Mouse (Mus musculus): Measurements from ENCODE around the gene Dnajc12. TPM values are rescaled to one million over a fixed set of nuclear protein-coding genes. Genes with fewer than 3 reads are reported as not detected.
"Not testable (repeated sequence)": the region's sequence is repeated elsewhere in the genome, so short reads cannot be mapped to it uniquely, and the experiment has no call there.

Dnajc12 gene
- total RNA-seq, 2 experiments from 2014 or later, result 9.9 to 11.5 TPM

DNA sequence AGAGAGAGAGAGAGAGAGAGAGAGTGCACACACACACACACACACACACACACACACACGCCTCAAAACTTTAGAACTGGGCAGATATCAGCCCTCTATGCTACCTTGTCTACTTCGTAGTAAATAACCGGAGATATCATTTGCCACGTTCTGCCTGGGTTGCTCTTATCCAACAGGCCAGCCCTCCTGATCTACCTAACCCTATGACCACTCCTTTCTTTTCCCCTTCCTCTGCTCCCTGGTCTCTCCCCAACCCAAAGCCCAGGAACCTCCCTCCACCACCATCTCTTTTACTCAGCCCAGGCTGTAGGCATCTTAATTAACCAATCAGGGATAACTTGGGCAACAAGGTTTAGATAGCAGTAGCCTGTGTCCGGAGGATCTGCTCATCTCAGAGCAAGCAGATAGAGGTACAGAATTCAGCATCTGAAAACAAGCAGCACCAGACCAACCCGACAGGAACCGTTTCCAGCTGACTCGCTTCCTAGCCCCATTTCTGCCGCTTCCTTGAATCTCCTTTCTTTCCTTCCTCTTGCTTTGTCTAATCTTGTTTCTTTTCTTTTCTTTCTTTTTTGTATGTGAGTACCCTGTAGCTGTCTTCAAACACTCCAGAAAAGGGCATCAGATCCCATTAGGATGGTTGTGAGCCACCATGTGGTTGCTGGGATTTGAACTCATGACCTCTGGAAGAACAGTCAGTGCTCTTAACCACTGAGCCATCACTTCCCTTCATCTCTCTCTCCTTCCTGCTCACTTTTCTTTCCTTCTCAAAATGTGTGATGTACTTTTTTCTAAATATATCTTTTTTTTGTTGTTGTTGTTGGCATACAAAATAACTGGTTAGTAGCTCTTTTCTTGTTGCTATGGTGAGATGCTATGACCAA, 41.6 kb downstream of the Dnajc12 start:
- no peak for DNase-seq
- intact Hi-C loops (cut with DNase I; ENCODE audit: low total_unique reads), result loop anchor here (10.0 kb wide), 1 partner anchor 271 kb away; no protein-coding TSS in a partner anchor

DNA sequence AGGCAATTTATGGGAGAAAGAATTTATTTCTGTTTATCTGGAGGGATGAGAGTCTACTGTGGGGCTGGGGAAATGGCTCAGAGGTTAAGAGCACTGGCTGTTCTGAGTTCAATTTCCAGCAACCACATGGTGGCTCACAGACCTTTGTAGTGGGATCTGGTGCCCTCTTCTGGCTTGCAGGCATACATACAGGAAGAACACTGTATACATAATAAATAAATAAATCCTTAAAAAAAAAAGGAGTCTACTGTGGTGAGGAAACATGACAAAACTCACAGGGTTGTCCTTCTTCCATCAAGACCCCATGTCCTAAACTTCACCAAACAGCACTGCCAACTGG, 42.2 kb downstream of the Dnajc12 start:
- intact Hi-C loops (cut with DNase I; ENCODE audit: low total_unique reads), result loop anchor here (10.0 kb wide), 1 partner anchor 270 kb away; no protein-coding TSS in a partner anchor
- no peak for DNase-seq

DNA sequence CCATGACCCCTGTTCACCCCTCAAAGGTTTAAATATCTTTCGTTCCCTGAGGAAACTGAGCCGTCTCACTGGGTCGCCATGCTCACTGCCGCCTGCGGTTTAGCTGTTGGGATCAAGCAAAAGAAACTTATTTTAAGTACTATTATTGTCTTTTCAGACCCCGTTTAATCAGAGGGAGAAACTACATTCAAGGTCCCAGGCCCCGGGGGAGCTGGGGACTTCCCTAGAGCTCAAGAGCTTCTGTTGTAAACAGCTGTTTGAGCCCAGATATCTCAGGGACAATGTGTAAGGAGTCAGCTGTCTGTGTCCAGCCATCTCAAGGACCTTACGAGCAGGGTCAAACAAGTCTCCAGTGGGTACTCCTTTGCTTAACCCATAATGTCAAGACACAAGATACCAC, 44.9 kb downstream of the Dnajc12 start:
- intact Hi-C loops (cut with DNase I; ENCODE audit: low total_unique reads), result loop anchor here (10.0 kb wide), 1 partner anchor 268 kb away; no protein-coding TSS in a partner anchor
- no peak for DNase-seq

DNA sequence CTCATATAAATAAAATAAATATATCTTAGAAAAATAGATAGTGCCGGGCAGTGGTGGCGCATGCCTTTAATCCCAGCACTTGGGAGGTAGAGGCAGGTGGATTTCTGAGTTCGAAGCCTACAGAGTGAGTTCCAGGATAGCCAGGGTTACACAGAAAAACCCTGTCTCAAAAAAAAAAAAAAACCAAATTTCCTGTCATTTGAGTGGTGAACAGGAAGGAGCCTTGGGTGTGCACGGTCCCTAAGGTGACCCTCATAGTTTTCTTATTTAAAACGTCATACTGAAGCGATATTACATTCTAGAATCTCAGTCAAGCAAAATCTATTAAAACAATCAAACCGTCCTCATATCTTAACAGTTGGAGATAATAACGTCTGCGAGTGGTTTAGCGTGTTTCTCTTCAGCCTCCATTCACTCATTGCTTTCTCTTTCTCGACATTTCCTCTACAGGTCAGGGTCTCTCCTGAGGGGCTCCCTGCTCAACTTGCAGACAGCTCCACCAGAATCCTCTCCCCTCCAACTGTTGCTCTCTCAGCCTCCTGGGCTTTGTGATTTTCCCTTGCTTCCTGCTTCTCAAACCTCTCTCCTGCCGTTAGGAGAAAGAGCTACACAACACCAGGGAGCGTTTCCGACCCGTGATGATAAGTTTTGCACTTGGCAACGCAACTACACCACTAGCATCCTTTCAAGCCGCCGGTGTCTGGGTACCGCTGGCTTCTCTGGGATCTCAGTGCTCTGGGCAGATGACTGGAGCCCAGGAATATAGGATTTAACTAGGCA, 46.2 kb downstream of the Dnajc12 start:
- intact Hi-C loops (cut with DNase I; ENCODE audit: low total_unique reads), result loop anchor here (10.0 kb wide), 1 partner anchor 266 kb away; no protein-coding TSS in a partner anchor
- DNase-seq, result peak; percentile 12

DNA sequence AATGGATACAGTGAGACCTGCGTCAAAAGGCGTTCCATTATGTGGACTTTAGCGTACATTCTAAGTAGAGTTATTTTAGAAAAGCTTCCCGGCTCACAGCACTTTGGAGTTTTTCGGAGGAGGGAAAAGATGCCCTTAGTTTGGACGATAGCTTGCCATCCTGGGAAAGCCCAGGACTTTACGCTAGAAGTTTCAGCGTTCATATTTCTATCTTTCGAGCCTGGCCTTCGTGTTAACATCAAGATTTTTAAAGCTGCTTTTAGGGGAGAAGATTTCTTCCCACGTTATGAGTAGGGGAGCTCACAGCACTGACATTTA, 46.7 kb downstream of the Dnajc12 start:
- intact Hi-C loops (cut with DNase I; ENCODE audit: low total_unique reads), result loop anchor here (10.0 kb wide), 1 partner anchor 266 kb away; no protein-coding TSS in a partner anchor
- no peak for DNase-seq

DNA sequence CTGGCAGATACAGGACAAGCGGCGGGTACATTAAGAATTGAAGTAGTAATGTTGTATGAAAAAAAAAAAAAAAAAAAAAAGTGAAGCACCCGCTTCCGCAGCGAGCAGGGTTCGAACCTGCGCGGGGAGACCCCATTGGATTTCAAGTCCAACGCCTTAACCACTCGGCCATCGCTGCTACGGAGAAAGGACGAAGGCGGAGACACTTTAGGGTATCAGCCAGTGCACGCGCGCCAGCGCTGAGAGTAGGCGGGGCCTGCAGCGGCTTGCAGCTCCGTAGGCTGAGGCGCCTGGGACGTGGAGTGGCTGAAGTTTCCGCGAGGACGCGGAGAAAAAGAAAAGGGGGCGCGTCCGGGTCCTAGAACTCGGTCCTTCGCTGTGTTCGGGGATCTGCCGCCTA, 47.1 kb downstream of the Dnajc12 start:
- peak; percentile 95 for DNase-seq
- intact Hi-C loops (cut with DNase I; ENCODE audit: low total_unique reads), result loop anchor here (10.0 kb wide), 1 partner anchor 265 kb away; no protein-coding TSS in a partner anchor

DNA sequence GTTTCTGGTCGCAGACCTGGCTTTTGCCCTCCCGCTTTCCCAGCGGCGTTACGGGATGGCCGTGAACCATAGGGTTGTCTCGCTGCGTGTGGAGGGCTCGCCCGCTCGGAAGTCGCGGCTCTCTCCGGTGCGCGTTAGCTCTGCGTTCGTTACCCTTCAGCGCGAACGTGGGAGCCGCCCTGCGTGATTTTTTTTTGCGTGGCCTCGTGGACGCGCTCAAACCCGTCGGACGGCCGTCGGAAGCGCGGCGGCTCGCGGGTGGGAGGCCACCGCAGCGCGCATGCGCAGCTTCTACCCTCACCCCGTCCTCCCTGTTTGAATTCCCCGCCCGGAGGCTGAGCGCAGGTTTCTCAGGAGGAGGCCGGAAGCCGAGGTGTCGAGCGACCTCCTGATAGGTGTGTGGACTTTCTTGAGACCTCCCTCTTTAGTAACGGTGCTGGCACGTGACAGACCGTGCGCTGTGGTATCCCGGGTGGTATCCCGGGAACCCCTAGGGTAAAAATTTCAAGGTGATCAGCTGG, 47.6 kb downstream of the Dnajc12 start, which contains the start of gene Ctnna3:
Ctnna3 (plus strand) TSS at position 314 of the 521 bp plus-strand sequence.
- intact Hi-C loops (cut with DNase I; ENCODE audit: low total_unique reads), result loop anchor here (10.0 kb wide), 1 partner anchor 265 kb away; no protein-coding TSS in a partner anchor
- peak; percentile 87 for DNase-seq

DNA sequence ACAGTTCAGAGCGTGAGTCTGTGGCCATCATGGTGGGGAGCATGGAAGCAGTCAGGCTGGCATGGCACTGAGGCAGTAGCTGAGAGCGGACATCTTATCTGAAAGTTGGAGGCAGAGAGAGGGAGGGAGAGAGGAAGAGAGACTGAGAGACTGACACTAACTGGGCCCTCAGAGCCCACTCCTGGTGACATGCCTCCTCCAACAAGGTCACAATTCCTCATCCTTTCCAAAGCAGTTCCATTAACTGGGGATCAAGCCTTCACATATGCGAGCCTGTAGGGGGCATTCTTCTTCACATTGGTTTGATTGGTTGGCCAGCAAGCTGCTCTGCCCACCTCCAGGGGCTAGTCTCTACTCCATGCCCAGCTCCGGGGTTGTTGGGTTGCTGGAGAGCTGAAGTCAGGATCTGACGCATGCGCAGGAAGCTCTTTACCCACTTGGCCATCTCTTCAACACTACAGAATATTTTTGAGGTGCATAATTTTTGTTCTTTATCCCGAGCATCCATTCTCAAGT, 49.0 kb downstream of the Dnajc12 start:
- intact Hi-C loops (cut with DNase I; ENCODE audit: low total_unique reads), result no loop called here
- no peak for DNase-seq

DNA sequence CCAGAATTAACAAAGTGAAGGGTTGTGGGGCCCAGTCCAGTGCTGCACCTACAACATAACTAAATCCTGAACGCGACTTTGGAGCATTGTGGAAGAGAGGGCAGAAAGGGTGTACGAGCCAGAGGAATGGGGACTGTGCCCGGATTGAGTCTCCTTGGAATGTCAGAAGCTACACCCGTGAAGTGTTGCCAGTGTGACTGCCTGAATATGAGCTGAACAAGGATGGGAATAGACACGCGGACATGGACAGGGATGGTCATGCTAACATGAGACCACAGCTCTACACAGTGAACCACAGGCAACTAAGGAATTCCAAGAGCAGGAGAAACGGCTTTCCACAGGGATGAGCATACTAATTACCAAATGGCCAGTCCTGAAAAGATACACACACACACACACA, 49.9 kb downstream of the Dnajc12 start:
- intact Hi-C loops (cut with DNase I; ENCODE audit: low total_unique reads), result no loop called here
- no peak for DNase-seq

- intact Hi-C loops (cut with DNase I; ENCODE audit: low total_unique reads), result no loop called here
- no peak for DNase-seq
These were observed 50.6 kb downstream of the Dnajc12 start for GRCm38 (mm10) chr10:63432887-63433286.

DNA sequence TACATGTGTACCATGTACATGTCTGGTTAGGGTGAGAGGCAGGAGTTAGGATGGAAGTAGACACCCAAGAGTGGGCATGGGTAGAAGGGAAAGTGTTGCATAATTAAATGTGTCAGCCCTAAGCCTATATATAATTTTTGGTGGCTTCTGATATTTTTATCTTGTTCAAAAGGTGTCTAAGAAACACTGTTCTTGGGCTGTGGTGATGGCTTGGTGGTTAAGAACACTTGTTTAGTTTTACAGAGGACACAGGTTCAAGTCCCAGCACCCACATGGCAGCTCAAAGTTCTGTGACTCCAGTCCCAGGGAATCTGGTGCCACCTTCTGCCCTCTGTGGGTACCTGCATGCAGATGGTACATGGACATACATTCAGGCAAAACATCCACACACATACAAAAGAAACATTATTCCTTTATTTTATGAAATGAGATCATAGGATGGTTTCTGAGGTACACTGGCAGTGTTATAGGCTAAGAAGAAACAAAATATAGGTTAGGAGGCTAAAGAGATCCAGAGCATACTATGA, 56.6 kb downstream of the Dnajc12 start:
- no peak for DNase-seq
- intact Hi-C loops (cut with DNase I; ENCODE audit: low total_unique reads), result no loop called here

DNA sequence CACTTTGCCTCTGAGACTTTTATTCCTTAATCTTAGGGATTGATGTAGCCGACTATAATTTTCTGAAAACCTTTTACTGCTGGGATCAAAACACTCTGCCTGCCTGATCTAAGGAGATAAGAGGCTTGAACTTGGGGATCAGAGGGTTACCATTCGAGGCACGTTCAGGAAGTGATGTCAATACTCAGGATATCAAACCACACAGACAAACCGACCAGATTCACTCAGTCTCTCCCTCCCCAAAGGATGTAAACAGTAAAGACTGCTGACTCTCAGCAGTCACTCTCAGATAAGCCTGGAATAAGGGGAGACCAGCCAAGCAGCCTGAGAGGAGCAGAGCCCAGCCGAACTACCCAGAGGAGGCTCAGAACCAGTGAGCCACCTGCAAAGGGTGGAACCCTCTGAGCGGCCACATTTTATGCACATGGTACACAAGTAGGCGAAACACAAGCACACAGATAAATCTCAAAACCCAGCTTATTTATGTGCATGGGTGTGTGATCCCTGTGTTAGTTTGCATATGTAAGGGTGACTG, 57.5 kb downstream of the Dnajc12 start:
- no peak for DNase-seq
- intact Hi-C loops (cut with DNase I; ENCODE audit: low total_unique reads), result no loop called here

GRCm38 (mm10) chr10:63444602-63445387, 62.6 kb downstream of the Dnajc12 start:
- DNase-seq; intact Hi-C loops (cut with DNase I; ENCODE audit: low total_unique reads): not testable (repeated sequence)

DNA sequence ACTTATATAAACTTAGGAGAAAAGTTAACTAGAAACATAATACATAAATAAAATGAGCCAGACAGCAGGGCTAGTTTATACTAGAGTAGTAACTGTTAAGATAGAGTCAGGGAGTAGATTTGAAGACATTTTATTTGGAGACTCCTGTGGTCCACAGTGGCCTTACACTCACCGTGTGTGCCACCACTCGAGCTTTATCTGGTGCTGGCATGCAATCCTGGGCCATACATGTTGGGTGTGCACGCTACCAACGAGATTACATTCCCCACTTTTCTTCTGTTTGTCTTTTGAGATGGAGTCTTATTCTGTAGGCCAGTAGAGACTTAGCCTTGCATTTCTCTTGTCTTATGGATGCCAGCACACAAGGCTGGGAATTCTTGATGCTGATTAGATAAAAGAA, 71.7 kb downstream of the Dnajc12 start:
- intact Hi-C loops (cut with DNase I; ENCODE audit: low total_unique reads), result no loop called here

GRCm38 (mm10) chr10:63455110-63455878, 73.1 kb downstream of the Dnajc12 start:
- intact Hi-C loops (cut with DNase I; ENCODE audit: low total_unique reads), result no loop called here
- no peak for DNase-seq

More for the DNA sequence above, 71.7 kb downstream of the Dnajc12 start:
- no peak for DNase-seq

- intact Hi-C loops (cut with DNase I; ENCODE audit: low total_unique reads), result no loop called here
- no peak for DNase-seq
These were observed 75.3 kb downstream of the Dnajc12 start for GRCm38 (mm10) chr10:63457292-63458128.

All from gastrocnemius, postnatal 14 days (tissue).